ENCODE assay signal across 7 mouse cellular contexts in the genomic region with DNA sequence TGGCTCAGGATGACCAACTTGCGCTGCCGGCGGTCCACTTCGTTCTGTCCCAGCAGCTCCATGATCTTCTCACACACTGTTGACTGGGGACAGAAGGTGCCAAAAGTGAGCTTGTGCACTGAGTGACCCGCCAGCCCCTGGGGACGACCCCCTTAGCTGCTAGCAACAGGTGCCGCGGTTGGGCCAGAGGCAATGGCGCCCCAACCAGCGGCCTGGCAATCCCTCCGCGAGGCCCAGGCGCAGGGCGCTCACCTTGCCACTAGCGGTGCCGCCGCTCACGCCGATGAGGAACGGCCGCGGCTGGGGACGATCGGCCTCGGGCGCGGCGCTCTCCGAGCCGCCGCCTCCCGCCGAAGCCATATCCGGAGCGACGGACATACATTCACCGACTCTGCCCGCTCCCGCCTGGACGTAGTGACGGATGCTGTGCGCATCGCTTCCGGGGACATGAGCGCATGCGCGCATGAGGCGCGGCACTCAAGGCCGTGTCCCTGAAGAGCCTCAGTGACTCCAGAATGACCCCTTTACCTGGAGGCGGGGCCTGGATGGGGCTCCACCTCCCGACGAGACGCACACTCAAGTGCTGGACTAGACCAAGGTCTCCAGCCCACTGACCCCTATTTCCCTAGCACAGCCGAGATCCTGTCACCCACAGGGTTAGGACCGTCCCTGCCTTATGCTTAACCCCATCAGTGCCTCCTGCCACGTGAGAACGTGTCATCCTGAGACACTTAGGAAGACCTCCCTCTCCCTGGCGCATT. TPM values are rescaled to one million over a fixed set of nuclear protein-coding genes. Genes with fewer than 3 reads are reported as not detected.
DNase-seq lines count a peak whose midpoint lies in the region; ATAC-seq lines count a peak whose summit lies in the region.

A gene (minus strand): TSS at position 503 of the 761 bp plus-strand sequence.

- H3K4me2 ChIP-seq in intestine, embryonic 16.5 days (ENCODE audit: low read depth, low read length), result peak within 1 kb of the TSS; percentile 87
- peak within 1 kb of the TSS; percentile 72 for H3K4me2 ChIP-seq in midbrain, embryonic 11.5 days

- H3K4me3 ChIP-seq in intestine, embryonic 16.5 days (ENCODE audit: low read length), result peak within 1 kb of the TSS; percentile 84
- H3K4me3 ChIP-seq in midbrain, embryonic 11.5 days (ENCODE audit: low read depth, low read length), result peak within 1 kb of the TSS; percentile 91

- ATAC-seq in intestine, embryonic 16.5 days, result peak; percentile 94
- ATAC-seq in midbrain, embryonic 11.5 days (ENCODE audit: low FRiP score), result peak; percentile 94

- under 1% methylated on average over 59 of the region's 59 CpGs for WGBS in intestine, embryonic 16.5 days
- 1% methylated on average over 46 of the region's 59 CpGs for WGBS in midbrain, embryonic 11.5 days

- H3K9ac ChIP-seq in intestine, embryonic 16.5 days (ENCODE audit: low read depth, low read length), result peak within 1 kb of the TSS; percentile 77
- peak within 1 kb of the TSS; percentile 81 for H3K9ac ChIP-seq in midbrain, embryonic 11.5 days (ENCODE audit: low read length)

- H3K36me3 ChIP-seq in intestine, embryonic 16.5 days (ENCODE audit: control insufficient read depth, insufficient read depth, low read length), result peaks cover 14% of the 10 kb centered on the region; the same call in 1 of the 2 replicates
- peaks cover 9% of the 10 kb centered on the region for H3K36me3 ChIP-seq in midbrain, embryonic 11.5 days (ENCODE audit: control insufficient read depth, insufficient read depth, low read length)

- H3K9me3 ChIP-seq in intestine, embryonic 16.5 days (ENCODE audit: control insufficient read depth, low read length), result no peaks in the 10 kb centered on the region
- no peaks in the 10 kb centered on the region for H3K9me3 ChIP-seq in midbrain, embryonic 11.5 days (ENCODE audit: control insufficient read depth, low read length)

- H3K27ac ChIP-seq in intestine, embryonic 16.5 days (ENCODE audit: low read length), result peak within 1 kb of the TSS; percentile 77
- H3K27ac ChIP-seq in midbrain, embryonic 11.5 days (ENCODE audit: low read depth, low read length), result no peak within 1 kb of the TSS; the same call in 1 of the 2 replicates

- no peaks in the 10 kb centered on the region for H3K27me3 ChIP-seq in intestine, embryonic 16.5 days (replicated peaks; ENCODE audit: control insufficient read depth, insufficient read depth, low read length)
- H3K27me3 ChIP-seq in midbrain, embryonic 11.5 days (ENCODE audit: control insufficient read depth, insufficient read depth, low read length), result no peaks in the 10 kb centered on the region

- H3K4me1 ChIP-seq in intestine, embryonic 16.5 days (ENCODE audit: control insufficient read depth, insufficient read depth, low read length), result peaks cover 15% of the 10 kb centered on the region
- H3K4me1 ChIP-seq in midbrain, embryonic 11.5 days (ENCODE audit: control insufficient read depth, insufficient read depth, low read length), result peaks cover 9% of the 10 kb centered on the region

- intact Hi-C loops in left cerebral cortex, postnatal 36 days (cut with DNase I), result no loop called here

- DNase-seq in adrenal gland, adult 18-20 months (ENCODE audit: low spot score in 2 of 2), result peak; percentile 85 to 86
- peak; percentile 94 for DNase-seq in embryo, embryonic 11 days
- DNase-seq in gastrocnemius, postnatal 4 days (ENCODE audit: low spot score in 2 of 2), result peak; percentile 70 to 84
- DNase-seq in left cerebral cortex, postnatal 36 days (ENCODE audit: low spot score in 2 of 2), result peak; percentile 89 to 91
- DNase-seq in midbrain, embryonic 11.5 days (ENCODE audit: low spot score, missing footprints), result peak; percentile 98
- DNase-seq in skeletal muscle tissue, adult 2 months (ENCODE audit: low read depth, low spot score), result peak; percentile 93

RNA-seq across cellular contexts. Expression of the gene that starts here (rescaled TPM):
- total RNA-seq in adrenal gland, adult 18-20 months (2021), result 100 to 1,000 TPM; 125 to 144 TPM
- 10 to 100 TPM; 24.5 to 27.2 TPM for total RNA-seq in gastrocnemius, postnatal 4 days (2021)
- polyA plus RNA-seq in intestine, embryonic 16.5 days (2015; fragmentation: Nextera tagmentation; extraction: Ambion mirVana), result 72.4 and 74.4 TPM in 2 replicates
- 10 to 100 TPM; 50.1 to 52.6 TPM for total RNA-seq in left cerebral cortex, postnatal 36 days (2021)
- polyA plus RNA-seq in midbrain, embryonic 11.5 days (2014; fragmentation: Nextera tagmentation; extraction: Ambion mirVana), result 70.9 and 73.2 TPM in 2 replicates
